Mouse (Mus musculus) liver, embryonic 14.5 days (tissue): ENCODE data around the gene Gm26897.

ENCODE experiments used
- CTCF ChIP-seq: IDR thresholded peaks from 2 replicates; pipeline ENCODE4 v1.5.1; 2016; ENCODE audit warnings: antibody characterized with exemption, low read depth, control low read depth
- EP300 ChIP-seq: IDR thresholded peaks from 2 replicates; pipeline ENCODE4 v1.6.1; 2016; ENCODE audit warnings: antibody characterized with exemption, low read depth

DNA sequence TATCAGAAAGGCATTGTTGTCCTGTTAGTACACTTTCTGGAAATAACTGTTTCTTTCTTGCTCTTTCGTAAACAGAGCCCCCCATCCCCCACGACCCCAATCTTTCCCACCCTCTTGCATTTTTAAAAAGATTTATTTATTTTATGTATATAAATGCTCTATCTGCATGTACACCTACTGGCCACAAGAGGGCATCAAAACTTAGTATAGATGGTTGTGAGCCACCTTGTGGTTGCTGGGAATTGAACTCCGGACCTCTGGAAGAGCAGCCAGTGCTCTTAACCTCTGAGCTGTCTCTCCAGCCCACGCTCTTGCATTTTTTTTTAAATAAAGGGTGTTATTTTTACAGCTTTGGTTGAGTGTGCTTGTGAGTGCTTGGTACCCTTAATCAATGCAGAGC is 5.3 kb upstream of the Gm26897 start:
- TF ChIP-seq CTCF (peak; percentile 29; the same call in 1 of the 2 replicates), EP300 (no peak)
